Mouse (Mus musculus) Muller cell, postnatal 12 days (primary cell): ENCODE data around the gene Btf3.
A peak's percentile ranks its signal among the peaks of the same experiment; 100 is the strongest.

Source experiments
- DNase-seq: peaks from one replicate; pipeline ENCODE4 v3.0.0-alpha.2; 2015; ENCODE audit errors: inconsistent ontology term

Btf3 gene

GRCm38 (mm10) chr13:98340506-98340905, 23.7 kb upstream of the Btf3 start:
- DNase-seq, result no peak

- DNase-seq, result no peak
Observed at GRCm38 (mm10) chr13:98336205-98336604, 19.4 kb upstream of the Btf3 start.

GRCm38 (mm10) chr13:98332106-98332505, 15.3 kb upstream of the Btf3 start:
- no peak for DNase-seq

- no peak for DNase-seq
Observed at GRCm38 (mm10) chr13:98325034-98325433, 8.2 kb upstream of the Btf3 start.

- no peak for DNase-seq
Observed at GRCm38 (mm10) chr13:98317911-98318310, 1.1 kb upstream of the Btf3 start.

- no peak for DNase-seq
Observed at GRCm38 (mm10) chr13:98317246-98317677, 456 bp upstream of the Btf3 start.

- DNase-seq, result no peak
Observed at GRCm38 (mm10) chr13:98316140-98316479, 696 bp downstream of the Btf3 start.

- no peak for DNase-seq
Observed at GRCm38 (mm10) chr13:98315124-98315523, 1.7 kb downstream of the Btf3 start.

- DNase-seq, result no peak
Observed at GRCm38 (mm10) chr13:98313631-98314030, 3.2 kb downstream of the Btf3 start.

- DNase-seq, result no peak
Observed at GRCm38 (mm10) chr13:98311597-98311996, 5.2 kb downstream of the Btf3 start.

- DNase-seq, result no peak
Observed at GRCm38 (mm10) chr13:98308724-98309123, 8.1 kb downstream of the Btf3 start.

GRCm38 (mm10) chr13:98308004-98308403, 8.8 kb downstream of the Btf3 start:
- DNase-seq, result no peak

GRCm38 (mm10) chr13:98306852-98307475, 9.8 kb downstream of the Btf3 start:
- DNase-seq, result no peak

- DNase-seq, result no peak
Observed at GRCm38 (mm10) chr13:98306393-98306792, 10.4 kb downstream of the Btf3 start.

- no peak for DNase-seq
Observed at GRCm38 (mm10) chr13:98305257-98305656, 11.5 kb downstream of the Btf3 start.

GRCm38 (mm10) chr13:98298833-98299758, 17.7 kb downstream of the Btf3 start:
- peak; percentile 77 for DNase-seq

GRCm38 (mm10) chr13:98297883-98298482, 18.8 kb downstream of the Btf3 start:
- DNase-seq, result no peak

GRCm38 (mm10) chr13:98296072-98296471, 20.7 kb downstream of the Btf3 start:
- no peak for DNase-seq

- DNase-seq, result no peak
Observed at GRCm38 (mm10) chr13:98291712-98292111, 25.1 kb downstream of the Btf3 start.

- DNase-seq, result no peak
Observed at GRCm38 (mm10) chr13:98290719-98291118, 26.1 kb downstream of the Btf3 start.

GRCm38 (mm10) chr13:98280990-98281650, 35.7 kb downstream of the Btf3 start:
- no peak for DNase-seq

GRCm38 (mm10) chr13:98279686-98280085, 37.1 kb downstream of the Btf3 start, which contains the start of gene Gm21976:
Gene Gm21976, plus strand, starts transcription at chr13:98279887.
- DNase-seq, result no peak
